In the genomic region with DNA sequence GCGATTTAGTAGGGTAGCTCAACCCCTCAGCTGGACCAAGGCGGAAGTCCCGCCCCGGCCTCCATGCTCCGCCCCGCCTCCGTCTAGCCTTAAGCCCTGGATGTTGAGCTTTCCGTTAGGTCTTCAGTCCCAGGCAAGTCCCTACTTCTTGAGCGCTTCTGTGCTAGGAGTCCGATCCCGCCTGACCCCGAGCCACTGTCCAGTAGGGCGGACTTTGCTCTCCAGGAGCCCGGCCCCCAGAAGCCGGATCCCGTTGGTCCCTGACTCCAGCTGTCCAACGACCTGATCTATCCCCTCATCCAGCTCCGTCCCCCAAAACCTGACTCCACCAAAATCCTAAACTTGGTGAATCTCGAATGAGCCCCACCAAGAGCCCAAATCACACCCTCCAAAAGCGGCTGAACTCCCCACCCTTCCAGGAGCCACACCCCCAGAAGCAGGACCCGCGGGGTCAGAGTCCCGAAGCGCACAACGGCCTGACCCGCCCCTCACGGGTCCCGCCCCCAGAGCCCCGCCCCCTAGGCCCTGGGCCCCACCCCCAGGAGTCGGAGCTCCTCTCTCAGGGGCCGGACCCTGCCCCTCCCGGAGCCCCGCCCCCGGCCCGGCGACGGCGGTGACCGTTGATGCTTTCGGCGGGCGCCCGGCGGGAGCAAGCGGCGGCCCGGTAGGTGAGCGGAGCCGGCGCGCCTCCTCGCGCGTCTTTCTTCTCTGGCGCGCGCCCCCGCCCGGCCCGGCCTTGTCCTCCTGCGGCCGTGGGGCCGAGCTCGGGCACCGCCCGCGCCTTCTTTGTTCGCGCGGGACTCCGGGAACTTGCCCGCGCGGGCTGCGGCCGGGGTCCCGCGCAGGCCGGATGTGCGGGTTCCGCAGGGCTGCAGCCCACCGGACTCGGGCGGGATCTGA, we compare ENCODE assay signal across 8 mouse cellular contexts. TPM values are rescaled to one million over a fixed set of nuclear protein-coding genes. Genes with fewer than 3 reads are reported as not detected.
DNase-seq lines count a peak whose midpoint lies in the region; ATAC-seq lines count a peak whose summit lies in the region.

A gene (plus strand): TSS at position 585 of the 900 bp plus-strand sequence.

- no peaks in the 10 kb centered on the region for H3K27me3 ChIP-seq in embryonic facial prominence, embryonic 14.5 days (replicated peaks; ENCODE audit: control insufficient read depth, insufficient read depth, low read length)
- H3K27me3 ChIP-seq in kidney, embryonic 14.5 days (ENCODE audit: control insufficient read depth, insufficient read depth, low read length) = no peaks in the 10 kb centered on the region
- no peaks in the 10 kb centered on the region for H3K27me3 ChIP-seq in liver, embryonic 12.5 days (replicated peaks)
- no peaks in the 10 kb centered on the region for H3K27me3 ChIP-seq in stomach, embryonic 14.5 days (ENCODE audit: control insufficient read depth, insufficient read depth, low read length)

- peak within 1 kb of the TSS; percentile 99 for H3K9ac ChIP-seq in embryonic facial prominence, embryonic 14.5 days (ENCODE audit: low read depth, low read length)
- peak within 1 kb of the TSS; percentile 95 for H3K9ac ChIP-seq in kidney, embryonic 14.5 days (ENCODE audit: low read depth, low read length)
- peak within 1 kb of the TSS; percentile 99 for H3K9ac ChIP-seq in liver, embryonic 12.5 days
- peak within 1 kb of the TSS; percentile 82 for H3K9ac ChIP-seq in stomach, embryonic 14.5 days (replicated peaks; ENCODE audit: low read depth, low read length)

- peaks cover 12% of the 10 kb centered on the region for H3K4me1 ChIP-seq in embryonic facial prominence, embryonic 14.5 days (ENCODE audit: control insufficient read depth, insufficient read depth, low read length)
- H3K4me1 ChIP-seq in kidney, embryonic 14.5 days (ENCODE audit: control insufficient read depth, insufficient read depth, low read length) = peaks cover 9% of the 10 kb centered on the region
- peaks cover 47% of the 10 kb centered on the region for H3K4me1 ChIP-seq in liver, embryonic 12.5 days
- peaks cover 17% of the 10 kb centered on the region for H3K4me1 ChIP-seq in stomach, embryonic 14.5 days (ENCODE audit: control insufficient read depth, insufficient read depth, low read length)

- H3K4me2 ChIP-seq in embryonic facial prominence, embryonic 14.5 days (ENCODE audit: low read depth, low read length) = peak within 1 kb of the TSS; percentile 77
- peak within 1 kb of the TSS; percentile 69 for H3K4me2 ChIP-seq in kidney, embryonic 14.5 days (replicated peaks; ENCODE audit: low read depth, low read length)
- H3K4me2 ChIP-seq in liver, embryonic 12.5 days = peak within 1 kb of the TSS; percentile 88
- H3K4me2 ChIP-seq in stomach, embryonic 14.5 days (replicated peaks; ENCODE audit: low read depth, low read length) = peak within 1 kb of the TSS; percentile 65

- H3K36me3 ChIP-seq in embryonic facial prominence, embryonic 14.5 days (ENCODE audit: control insufficient read depth, insufficient read depth, low read length) = peaks cover 12% of the 10 kb centered on the region; the same call in 1 of the 2 replicates
- no peaks in the 10 kb centered on the region for H3K36me3 ChIP-seq in kidney, embryonic 14.5 days (ENCODE audit: control insufficient read depth, insufficient read depth, low read length)
- peaks cover 8% of the 10 kb centered on the region; the same call in 1 of the 2 replicates for H3K36me3 ChIP-seq in liver, embryonic 12.5 days
- H3K36me3 ChIP-seq in stomach, embryonic 14.5 days (ENCODE audit: control insufficient read depth, insufficient read depth, low read length) = no peaks in the 10 kb centered on the region; the same call in 1 of the 2 replicates

- peak; percentile 87 for DNase-seq in A20 (ENCODE audit: low read depth, low spot score)
- DNase-seq in adrenal gland, postnatal 36 days = peak; percentile 93 to 97
- peak; percentile 89 for DNase-seq in embryonic facial prominence, embryonic 14.5 days (ENCODE audit: low spot score)
- DNase-seq in heart, adult 9 months (ENCODE audit: low spot score in 2 of 2) = peak; percentile 84 to 86
- peak; percentile 78 for DNase-seq in naive thymus-derived CD4-positive, alpha-beta T cell, adult 2 months (ENCODE audit: low read depth)

- peak within 1 kb of the TSS; percentile 94 for H3K4me3 ChIP-seq in embryonic facial prominence, embryonic 14.5 days (ENCODE audit: low read depth, low read length)
- H3K4me3 ChIP-seq in kidney, embryonic 14.5 days (ENCODE audit: low read length) = peak within 1 kb of the TSS; percentile 91
- H3K4me3 ChIP-seq in liver, embryonic 12.5 days = peak within 1 kb of the TSS; percentile 89
- H3K4me3 ChIP-seq in stomach, embryonic 14.5 days (ENCODE audit: low read depth, low read length) = peak within 1 kb of the TSS; percentile 82

- WGBS in embryonic facial prominence, embryonic 14.5 days = under 1% methylated on average over 41 of the region's 84 CpGs
- under 1% methylated on average over 59 of the region's 84 CpGs for WGBS in kidney, embryonic 14.5 days
- WGBS in liver, embryonic 12.5 days (ENCODE audit: insufficient replicate concordance) = under 1% methylated on average over 81 of the region's 84 CpGs
- WGBS in stomach, embryonic 14.5 days = under 1% methylated on average over 76 of the region's 84 CpGs

- peak within 1 kb of the TSS; percentile 90 for H3K27ac ChIP-seq in embryonic facial prominence, embryonic 14.5 days (replicated peaks; ENCODE audit: low read depth, low read length)
- peak within 1 kb of the TSS; percentile 90 for H3K27ac ChIP-seq in kidney, embryonic 14.5 days (ENCODE audit: low read depth, low read length)
- peak within 1 kb of the TSS; percentile 94 for H3K27ac ChIP-seq in liver, embryonic 12.5 days
- H3K27ac ChIP-seq in stomach, embryonic 14.5 days (ENCODE audit: low read length) = peak within 1 kb of the TSS; percentile 88

- ATAC-seq in embryonic facial prominence, embryonic 14.5 days (ENCODE audit: low read depth) = peak; percentile 95
- ATAC-seq in kidney, embryonic 14.5 days (ENCODE audit: low FRiP score, low TSS enrichment) = peak; percentile 96
- ATAC-seq in liver, embryonic 12.5 days = peak; percentile 94
- ATAC-seq in stomach, embryonic 14.5 days (ENCODE audit: insufficient number of reproducible peaks, insufficient read depth, low FRiP score, low read depth) = peak; percentile 95

- peaks cover 5% of the 10 kb centered on the region; the same call in 1 of the 2 replicates for H3K9me3 ChIP-seq in embryonic facial prominence, embryonic 14.5 days (ENCODE audit: control insufficient read depth, low read length)
- peaks cover 9% of the 10 kb centered on the region for H3K9me3 ChIP-seq in kidney, embryonic 14.5 days (ENCODE audit: control insufficient read depth, low read length)
- no peaks in the 10 kb centered on the region; the same call in 1 of the 2 replicates for H3K9me3 ChIP-seq in liver, embryonic 12.5 days (replicated peaks)
- H3K9me3 ChIP-seq in stomach, embryonic 14.5 days (ENCODE audit: control insufficient read depth, low read depth, low read length) = peaks cover 3% of the 10 kb centered on the region; the same call in 1 of the 2 replicates

RNA-seq across cellular contexts. Expression of the gene that starts here (rescaled TPM):
- total RNA-seq in adrenal gland, postnatal 36 days (2021) = 10 to 100 TPM; 13.3 to 28.6 TPM
- polyA plus RNA-seq in embryonic facial prominence, embryonic 14.5 days (2014; fragmentation: Nextera tagmentation; extraction: Ambion mirVana) = 30.0 and 30.2 TPM in 2 replicates
- 20.8 and 29.3 TPM in 2 replicates for polyA plus RNA-seq in kidney, embryonic 14.5 days (2014; fragmentation: Nextera tagmentation; extraction: Ambion mirVana)
- polyA plus RNA-seq in liver, embryonic 12.5 days (2016; fragmentation: Nextera tagmentation; extraction: Ambion mirVana) = 30.1 and 31.7 TPM in 2 replicates
- polyA plus RNA-seq in stomach, embryonic 14.5 days (2014; fragmentation: Nextera tagmentation; extraction: Ambion mirVana) = 34.2 and 37.4 TPM in 2 replicates

Comparison
In these comparisons a context has a peak if more than half of its experiments do, and no peak if none do; other contexts are left out.
1. Peak in every context shown above with its lines: DNase-seq, ATAC-seq, H3K4me3 ChIP-seq and H3K27ac ChIP-seq.